In the genomic region with DNA sequence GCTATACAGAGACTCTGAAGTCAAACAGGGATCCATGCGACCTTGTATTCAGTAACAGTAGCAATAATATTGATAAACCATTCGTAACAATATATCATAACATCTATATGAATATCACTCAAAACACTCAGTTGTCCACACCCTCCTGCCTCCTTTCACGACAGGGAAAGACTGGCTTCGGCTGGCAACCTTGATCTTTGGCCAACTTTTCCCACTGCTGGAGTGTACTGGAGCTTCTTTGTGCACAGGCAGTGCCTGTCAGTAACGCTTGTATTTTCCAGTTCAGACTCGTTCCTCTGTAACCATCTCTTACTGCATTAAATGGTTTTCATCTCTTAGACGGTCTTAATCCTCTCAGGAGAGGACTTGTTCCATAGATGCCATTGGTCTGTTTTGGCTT, we compare ENCODE assay signal across 9 mouse cellular contexts. TPM values are rescaled to one million over a fixed set of nuclear protein-coding genes. Genes with fewer than 3 reads are reported as not detected.
DNase-seq lines count a peak whose midpoint lies in the region; ATAC-seq lines count a peak whose summit lies in the region.
"Had no signal": no experiment of that assay in that cellular context is flagged by ENCODE, and none has a peak within 500 bp of the region (broad histone marks: within the 10 kb centered on the region; RNA-seq: fewer than 3 reads in every experiment).

No protein-coding gene starts in this region.

- ATAC-seq in heart, embryonic 12.5 days (ENCODE audit: insufficient number of reproducible peaks, low FRiP score): no peak
- no peak for ATAC-seq in forebrain, embryonic 15.5 days (replicated peaks)

- H3K4me2 ChIP-seq in heart, embryonic 12.5 days: 0 out of 2 replicates have a peak overlapping the region, but pooled peaks have one; percentile 1
- H3K4me2 ChIP-seq in forebrain, embryonic 15.5 days (replicated peaks): no peak overlapping the region

- H3K4me1 ChIP-seq in heart, embryonic 12.5 days (replicated peaks): peaks cover 31% of the 10 kb centered on the region
- peaks cover 26% of the 10 kb centered on the region for H3K4me1 ChIP-seq in forebrain, embryonic 15.5 days

- no peaks in the 10 kb centered on the region for H3K27me3 ChIP-seq in heart, embryonic 12.5 days (replicated peaks)
- no peaks in the 10 kb centered on the region for H3K27me3 ChIP-seq in forebrain, embryonic 15.5 days

- H3K36me3 ChIP-seq in heart, embryonic 12.5 days: no peaks in the 10 kb centered on the region
- no peaks in the 10 kb centered on the region for H3K36me3 ChIP-seq in forebrain, embryonic 15.5 days

- H3K9ac ChIP-seq in heart, embryonic 12.5 days: no peak overlapping the region
- no peak overlapping the region for H3K9ac ChIP-seq in forebrain, embryonic 15.5 days (replicated peaks)

- WGBS in heart, embryonic 12.5 days: 62% methylated on average over 7 of the region's 7 CpGs
- WGBS in forebrain, embryonic 15.5 days: 33% methylated on average over 7 of the region's 7 CpGs

- intact Hi-C loops in heart, postnatal 25 days (cut with DNase I): loop anchor here (2.0 to 10.0 kb wide), 3 partner anchors 24 to 222 kb away; partner anchors contain the start of genes Castor2 and Gtf2ird2

- DNase-seq in heart, postnatal 25 days (ENCODE audit: low spot score): no peak
- DNase-seq in adrenal gland, adult 8-10 months: peak; percentile 53
- DNase-seq in kidney, postnatal 36 days: peak; percentile 67 to 74
- DNase-seq in thymus, adult 18-20 months: no peak
- DNase-seq in thymus, postnatal 4 days: no peak
- DNase-seq in embryo, embryonic 11 days: no peak
- DNase-seq: thymus, postnatal 25 days had no signal

- no peaks in the 10 kb centered on the region for H3K9me3 ChIP-seq in heart, embryonic 12.5 days (replicated peaks)
- H3K9me3 ChIP-seq in forebrain, embryonic 15.5 days: no peaks in the 10 kb centered on the region

- H3K4me3 ChIP-seq in heart, embryonic 12.5 days: no peak overlapping the region
- H3K4me3 ChIP-seq in forebrain, embryonic 15.5 days: no peak overlapping the region

- H3K27ac ChIP-seq in heart, embryonic 12.5 days (ENCODE audit: poor library complexity, severe bottlenecking): 0 out of 2 replicates have a peak overlapping the region, but pooled peaks have one; percentile 99
- peak overlapping the region; percentile 99; the same call in 1 of the 2 replicates for H3K27ac ChIP-seq in forebrain, embryonic 15.5 days (replicated peaks)

RNA-seq across cellular contexts. Expression of gene Gtf2i, which starts 2.2 kb away (rescaled TPM):
- polyA plus RNA-seq in heart, embryonic 12.5 days (2016; fragmentation: Nextera tagmentation; extraction: Ambion mirVana): 157 and 165 TPM in 2 replicates
- total RNA-seq in heart, postnatal 25 days (2021): 100 to 1,000 TPM; 194 to 218 TPM
- total RNA-seq in adrenal gland, adult 8-10 months (2022): 100 to 1,000 TPM; 215 to 303 (median 258) TPM
- polyA plus RNA-seq in forebrain, embryonic 15.5 days (2015; fragmentation: Nextera tagmentation; extraction: Ambion mirVana): 179 and 182 TPM in 2 replicates

Comparison
In these comparisons a context has a peak if more than half of its experiments do, and no peak if none do; other contexts are left out.
1. DNase-seq: peak in adrenal gland, adult 8-10 months (single experiment) and kidney, postnatal 36 days (2 of 2); none in heart, postnatal 25 days (single experiment), thymus, adult 18-20 months (0 of 2), thymus, postnatal 4 days (single experiment) and embryo, embryonic 11 days (single experiment).